In genomic region chr16:45110498-45110897, GRCm38 (mm10) we compare ENCODE assay signal across 9 mouse cellular contexts. TPM values are rescaled to one million over a fixed set of nuclear protein-coding genes. Genes with fewer than 3 reads are reported as not detected.
DNase-seq lines count a peak whose midpoint lies in the region; ATAC-seq and TF ChIP-seq lines count a peak whose summit lies in the region.
"Had no signal": no experiment of that assay in that cellular context is flagged by ENCODE, and none has a peak within 500 bp of the region (broad histone marks: within the 10 kb centered on the region; RNA-seq: fewer than 3 reads in every experiment).

No protein-coding gene starts in this region.

- DNase-seq in embryonic facial prominence, embryonic 11.5 days (ENCODE audit: low spot score) = peak; percentile 30
- DNase-seq in embryonic facial prominence, embryonic 10.5 days (ENCODE audit: low spot score) = no peak
- peak; percentile 70 for DNase-seq in gastrocnemius, adult 18-20 months (ENCODE audit: low spot score)
- no peak for DNase-seq in forebrain, embryonic 14.5 days (ENCODE audit: low spot score)
- no peak for DNase-seq in cerebellum, adult 2 months

- H3K9me3 ChIP-seq in embryonic facial prominence, embryonic 11.5 days (replicated peaks; ENCODE audit: control insufficient read depth, low read length) = no peaks in the 10 kb centered on the region
- no peaks in the 10 kb centered on the region for H3K9me3 ChIP-seq in embryonic facial prominence, embryonic 10.5 days
- H3K9me3 ChIP-seq in intestine, postnatal 0 days (ENCODE audit: control insufficient read depth) = no peaks in the 10 kb centered on the region
- no peaks in the 10 kb centered on the region for H3K9me3 ChIP-seq in stomach, embryonic 14.5 days (ENCODE audit: control insufficient read depth, low read depth, low read length)
- H3K9me3 ChIP-seq in forebrain, embryonic 14.5 days (replicated peaks; ENCODE audit: control insufficient read depth, low read length) = no peaks in the 10 kb centered on the region
- H3K9me3 ChIP-seq in forebrain, embryonic 13.5 days (replicated peaks) = no peaks in the 10 kb centered on the region

- no peak for TF ChIP-seq CTCF in intestine, postnatal 0 days (IDR thresholded peaks at IDR 0.05; ENCODE audit: low read depth)
- TF ChIP-seq CTCF in cerebellum, adult 2 months (IDR thresholded peaks at IDR 0.05; ENCODE audit: borderline replicate concordance, insufficient read depth, low read depth, low read length) = no peak

- no peak overlapping the region for H3K27ac ChIP-seq in embryonic facial prominence, embryonic 11.5 days (replicated peaks; ENCODE audit: low read depth, low read length)
- H3K27ac ChIP-seq in embryonic facial prominence, embryonic 10.5 days (replicated peaks) = no peak overlapping the region
- no peak overlapping the region for H3K27ac ChIP-seq in intestine, postnatal 0 days (ENCODE audit: low read depth, low read length)
- no peak overlapping the region for H3K27ac ChIP-seq in stomach, embryonic 14.5 days (ENCODE audit: low read length)
- H3K27ac ChIP-seq in forebrain, embryonic 14.5 days (ENCODE audit: low read depth, low read length) = no peak overlapping the region
- no peak overlapping the region for H3K27ac ChIP-seq in cerebellum, adult 2 months (ENCODE audit: insufficient read depth, low read length)
- no peak overlapping the region for H3K27ac ChIP-seq in forebrain, embryonic 13.5 days

- H3K4me1 ChIP-seq in embryonic facial prominence, embryonic 11.5 days (ENCODE audit: control insufficient read depth, insufficient read depth, low read length) = no peaks in the 10 kb centered on the region
- no peaks in the 10 kb centered on the region for H3K4me1 ChIP-seq in embryonic facial prominence, embryonic 10.5 days
- no peaks in the 10 kb centered on the region for H3K4me1 ChIP-seq in intestine, postnatal 0 days (replicated peaks; ENCODE audit: control insufficient read depth, insufficient read depth, low read length)
- no peaks in the 10 kb centered on the region for H3K4me1 ChIP-seq in stomach, embryonic 14.5 days (ENCODE audit: control insufficient read depth, insufficient read depth, low read length)
- H3K4me1 ChIP-seq in forebrain, embryonic 14.5 days (ENCODE audit: control insufficient read depth, insufficient read depth, low read length) = no peaks in the 10 kb centered on the region
- H3K4me1 ChIP-seq in cerebellum, adult 2 months (ENCODE audit: control insufficient read depth, insufficient read depth, low read length) = no peaks in the 10 kb centered on the region
- no peaks in the 10 kb centered on the region for H3K4me1 ChIP-seq in forebrain, embryonic 13.5 days

- H3K27me3 ChIP-seq in embryonic facial prominence, embryonic 11.5 days (ENCODE audit: control insufficient read depth, insufficient read depth, low read length) = no peaks in the 10 kb centered on the region
- no peaks in the 10 kb centered on the region for H3K27me3 ChIP-seq in embryonic facial prominence, embryonic 10.5 days (replicated peaks; ENCODE audit: low read depth, poor library complexity, severe bottlenecking)
- no peaks in the 10 kb centered on the region for H3K27me3 ChIP-seq in intestine, postnatal 0 days (replicated peaks; ENCODE audit: control insufficient read depth, insufficient read depth, low read length)
- no peaks in the 10 kb centered on the region for H3K27me3 ChIP-seq in stomach, embryonic 14.5 days (ENCODE audit: control insufficient read depth, insufficient read depth, low read length)
- no peaks in the 10 kb centered on the region for H3K27me3 ChIP-seq in forebrain, embryonic 14.5 days (replicated peaks; ENCODE audit: control insufficient read depth, insufficient read depth, low read length)
- H3K27me3 ChIP-seq in cerebellum, adult 2 months (ENCODE audit: control insufficient read depth, insufficient read depth, low read length) = no peaks in the 10 kb centered on the region
- H3K27me3 ChIP-seq in forebrain, embryonic 13.5 days = no peaks in the 10 kb centered on the region

- H3K9ac ChIP-seq in embryonic facial prominence, embryonic 11.5 days (replicated peaks; ENCODE audit: low read length) = no peak overlapping the region
- H3K9ac ChIP-seq in intestine, postnatal 0 days (ENCODE audit: low read depth, low read length) = no peak overlapping the region
- no peak overlapping the region for H3K9ac ChIP-seq in stomach, embryonic 14.5 days (replicated peaks; ENCODE audit: low read depth, low read length)
- no peak overlapping the region for H3K9ac ChIP-seq in forebrain, embryonic 14.5 days (ENCODE audit: low read length)
- H3K9ac ChIP-seq in forebrain, embryonic 13.5 days = no peak overlapping the region

- no peak for TF ChIP-seq POLR2A in cerebellum, adult 2 months (IDR thresholded peaks at IDR 0.05; ENCODE audit: borderline replicate concordance, insufficient read depth, low read length)

- no peaks in the 10 kb centered on the region for H3K36me3 ChIP-seq in embryonic facial prominence, embryonic 11.5 days (replicated peaks; ENCODE audit: control insufficient read depth, insufficient read depth, low read depth, low read length)
- no peaks in the 10 kb centered on the region for H3K36me3 ChIP-seq in embryonic facial prominence, embryonic 10.5 days (replicated peaks)
- no peaks in the 10 kb centered on the region for H3K36me3 ChIP-seq in intestine, postnatal 0 days (ENCODE audit: control insufficient read depth, insufficient read depth)
- no peaks in the 10 kb centered on the region for H3K36me3 ChIP-seq in stomach, embryonic 14.5 days (ENCODE audit: control insufficient read depth, insufficient read depth, low read length)
- H3K36me3 ChIP-seq in forebrain, embryonic 14.5 days (ENCODE audit: control insufficient read depth, insufficient read depth, low read length) = no peaks in the 10 kb centered on the region
- no peaks in the 10 kb centered on the region for H3K36me3 ChIP-seq in forebrain, embryonic 13.5 days (ENCODE audit: poor library complexity, severe bottlenecking)

- no peak overlapping the region for H3K4me3 ChIP-seq in embryonic facial prominence, embryonic 11.5 days (ENCODE audit: low read depth, low read length)
- H3K4me3 ChIP-seq in embryonic facial prominence, embryonic 10.5 days = no peak overlapping the region
- H3K4me3 ChIP-seq in intestine, postnatal 0 days (ENCODE audit: low read depth, low read length) = no peak overlapping the region
- no peak overlapping the region for H3K4me3 ChIP-seq in stomach, embryonic 14.5 days (ENCODE audit: low read depth, low read length)
- H3K4me3 ChIP-seq in forebrain, embryonic 14.5 days (ENCODE audit: low read depth, low read length) = no peak overlapping the region
- no peak overlapping the region for H3K4me3 ChIP-seq in cerebellum, adult 2 months (replicated peaks; ENCODE audit: insufficient read depth, low read depth, low read length)
- no peak overlapping the region for H3K4me3 ChIP-seq in forebrain, embryonic 13.5 days
- H3K4me3 ChIP-seq: erythroblast, embryonic 14.5 days had no signal

- no peak; the same call in 1 of the 2 replicates for ATAC-seq in embryonic facial prominence, embryonic 11.5 days (replicated peaks; ENCODE audit: insufficient number of reproducible peaks, low FRiP score, low TSS enrichment, low read depth)
- peak; percentile 53 for ATAC-seq in intestine, postnatal 0 days
- ATAC-seq in stomach, embryonic 14.5 days (ENCODE audit: insufficient number of reproducible peaks, insufficient read depth, low FRiP score, low read depth) = peak; percentile 75; the same call in 1 of the 2 replicates
- no peak for ATAC-seq in forebrain, embryonic 14.5 days
- no peak for ATAC-seq in forebrain, embryonic 13.5 days

- no peak overlapping the region for H3K4me2 ChIP-seq in embryonic facial prominence, embryonic 11.5 days (ENCODE audit: low read depth, low read length)
- H3K4me2 ChIP-seq in intestine, postnatal 0 days (replicated peaks; ENCODE audit: low read depth) = no peak overlapping the region
- H3K4me2 ChIP-seq in stomach, embryonic 14.5 days (replicated peaks; ENCODE audit: low read depth, low read length) = no peak overlapping the region
- no peak overlapping the region for H3K4me2 ChIP-seq in forebrain, embryonic 14.5 days (ENCODE audit: low read length)
- H3K4me2 ChIP-seq in forebrain, embryonic 13.5 days = no peak overlapping the region

- WGBS in embryonic facial prominence, embryonic 11.5 days = 40% methylated on average over 4 of the region's 4 CpGs
- 44% methylated on average over 4 of the region's 4 CpGs for WGBS in embryonic facial prominence, embryonic 10.5 days
- 14% methylated on average over 4 of the region's 4 CpGs for WGBS in intestine, postnatal 0 days
- 30% methylated on average over 4 of the region's 4 CpGs for WGBS in stomach, embryonic 14.5 days
- WGBS in forebrain, embryonic 14.5 days = 82% methylated on average over 4 of the region's 4 CpGs
- WGBS in cerebellum, adult 2 months = 73% methylated on average over 4 of the region's 4 CpGs
- WGBS in forebrain, embryonic 13.5 days = 82% methylated on average over 4 of the region's 4 CpGs

RNA-seq across cellular contexts. Expression of gene Ccdc80, which starts 17.3 kb away (rescaled TPM):
- 25.0 and 26.0 TPM in 2 replicates for polyA plus RNA-seq in embryonic facial prominence, embryonic 11.5 days (2014; fragmentation: Nextera tagmentation; extraction: Ambion mirVana)
- 25.2 and 25.7 TPM in 2 replicates for polyA plus RNA-seq in embryonic facial prominence, embryonic 10.5 days (2016; fragmentation: Nextera tagmentation; extraction: Ambion mirVana)
- 10 to 100 TPM; 13.2 to 26.4 TPM for total RNA-seq in gastrocnemius, adult 18-20 months (2021)
- polyA plus RNA-seq in intestine, postnatal 0 days (2015; fragmentation: Nextera tagmentation; extraction: Ambion mirVana) = 37.2 and 37.7 TPM in 2 replicates
- polyA plus RNA-seq in stomach, embryonic 14.5 days (2014; fragmentation: Nextera tagmentation; extraction: Ambion mirVana) = 96.2 and 112 TPM in 2 replicates
- 14.1 and 22.6 TPM in 2 replicates for polyA plus RNA-seq in forebrain, embryonic 14.5 days (2014; fragmentation: Nextera tagmentation; extraction: Ambion mirVana)
- polyA plus RNA-seq in cerebellum, adult 2 months (2012; rRNA removed) = 3.2 and 3.8 TPM in 2 replicates
- polyA plus RNA-seq in forebrain, embryonic 13.5 days (2015; fragmentation: Nextera tagmentation; extraction: Ambion mirVana) = 6.6 and 7.3 TPM in 2 replicates

RNA-seq across cellular contexts. Expression of gene Slc35a5, which starts 48.0 kb away (rescaled TPM):
- polyA plus RNA-seq in embryonic facial prominence, embryonic 11.5 days (2014; fragmentation: Nextera tagmentation; extraction: Ambion mirVana) = 13.0 and 16.4 TPM in 2 replicates
- 12.2 and 14.9 TPM in 2 replicates for polyA plus RNA-seq in embryonic facial prominence, embryonic 10.5 days (2016; fragmentation: Nextera tagmentation; extraction: Ambion mirVana)
- 1 to 10 TPM; 2.4 to 3.5 TPM for total RNA-seq in gastrocnemius, adult 18-20 months (2021)
- 19.9 and 20.4 TPM in 2 replicates for polyA plus RNA-seq in intestine, postnatal 0 days (2015; fragmentation: Nextera tagmentation; extraction: Ambion mirVana)
- 16.8 and 19.9 TPM in 2 replicates for polyA plus RNA-seq in stomach, embryonic 14.5 days (2014; fragmentation: Nextera tagmentation; extraction: Ambion mirVana)
- polyA plus RNA-seq in forebrain, embryonic 14.5 days (2014; fragmentation: Nextera tagmentation; extraction: Ambion mirVana) = 24.4 and 31.5 TPM in 2 replicates
- 40.0 and 40.8 TPM in 2 replicates for polyA plus RNA-seq in cerebellum, adult 2 months (2012; rRNA removed)
- polyA plus RNA-seq in forebrain, embryonic 13.5 days (2015; fragmentation: Nextera tagmentation; extraction: Ambion mirVana) = 23.6 and 25.3 TPM in 2 replicates
- polyA plus RNA-seq: erythroblast, embryonic 14.5 days had no signal

RNA-seq across cellular contexts. Expression of gene Atg3, which starts 48.1 kb away (rescaled TPM):
- polyA plus RNA-seq in embryonic facial prominence, embryonic 11.5 days (2014; fragmentation: Nextera tagmentation; extraction: Ambion mirVana) = 32.0 and 35.8 TPM in 2 replicates
- 30.0 and 30.8 TPM in 2 replicates for polyA plus RNA-seq in embryonic facial prominence, embryonic 10.5 days (2016; fragmentation: Nextera tagmentation; extraction: Ambion mirVana)
- 10 to 100 TPM; 19.8 to 26.0 TPM for total RNA-seq in gastrocnemius, adult 18-20 months (2021)
- polyA plus RNA-seq in intestine, postnatal 0 days (2015; fragmentation: Nextera tagmentation; extraction: Ambion mirVana) = 45.8 and 49.5 TPM in 2 replicates
- polyA plus RNA-seq in stomach, embryonic 14.5 days (2014; fragmentation: Nextera tagmentation; extraction: Ambion mirVana) = 34.9 and 36.3 TPM in 2 replicates
- polyA plus RNA-seq in forebrain, embryonic 14.5 days (2014; fragmentation: Nextera tagmentation; extraction: Ambion mirVana) = 41.2 and 47.7 TPM in 2 replicates
- 52.1 and 54.8 TPM in 2 replicates for polyA plus RNA-seq in cerebellum, adult 2 months (2012; rRNA removed)
- 42.9 and 43.2 TPM in 2 replicates for polyA plus RNA-seq in forebrain, embryonic 13.5 days (2015; fragmentation: Nextera tagmentation; extraction: Ambion mirVana)

Comparison
In these comparisons a context has a peak if more than half of its experiments do, and no peak if none do; other contexts are left out.
1. DNase-seq: peak in embryonic facial prominence, embryonic 11.5 days (single experiment) and gastrocnemius, adult 18-20 months (single experiment); none in embryonic facial prominence, embryonic 10.5 days (single experiment), forebrain, embryonic 14.5 days (single experiment) and cerebellum, adult 2 months (0 of 2).
2. ATAC-seq: peak in intestine, postnatal 0 days (single experiment) and stomach, embryonic 14.5 days (single experiment); none in embryonic facial prominence, embryonic 11.5 days (single experiment), forebrain, embryonic 14.5 days (single experiment) and forebrain, embryonic 13.5 days (single experiment).